ENCODE assay signal across 8 mouse cellular contexts in the genomic region with DNA sequence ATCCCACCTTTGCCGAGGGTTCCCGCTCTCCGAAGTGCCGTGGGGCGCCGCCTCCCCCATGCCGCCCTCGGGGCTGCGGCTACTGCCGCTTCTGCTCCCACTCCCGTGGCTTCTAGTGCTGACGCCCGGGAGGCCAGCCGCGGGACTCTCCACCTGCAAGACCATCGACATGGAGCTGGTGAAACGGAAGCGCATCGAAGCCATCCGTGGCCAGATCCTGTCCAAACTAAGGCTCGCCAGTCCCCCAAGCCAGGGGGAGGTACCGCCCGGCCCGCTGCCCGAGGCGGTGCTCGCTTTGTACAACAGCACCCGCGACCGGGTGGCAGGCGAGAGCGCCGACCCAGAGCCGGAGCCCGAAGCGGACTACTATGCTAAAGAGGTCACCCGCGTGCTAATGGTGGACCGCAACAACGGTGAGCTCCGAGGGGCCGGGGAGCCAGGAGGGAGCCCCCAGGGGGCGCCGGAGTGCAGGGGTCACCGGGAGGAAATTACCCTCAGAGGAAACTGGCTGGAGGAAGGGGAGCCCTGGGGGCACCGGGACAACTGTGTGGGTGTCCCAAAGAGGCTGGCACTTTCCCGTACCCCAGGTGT. TPM values are rescaled to one million over a fixed set of nuclear protein-coding genes. Genes with fewer than 3 reads are reported as not detected.
DNase-seq lines count a peak whose midpoint lies in the region; TF ChIP-seq lines count a peak whose summit lies in the region.

No protein-coding gene starts in this region.

- H3K27ac ChIP-seq in embryonic fibroblast, embryonic 13.5 days (ENCODE audit: insufficient read depth, low read length): peak overlapping the region; percentile 57; the same call in 1 of the 2 replicates

- no peak for TF ChIP-seq POLR2A in embryonic fibroblast, embryonic 13.5 days (IDR thresholded peaks at IDR 0.05; ENCODE audit: low read depth, low read length)

- no peak for TF ChIP-seq CTCF in embryonic fibroblast, embryonic 13.5 days (IDR thresholded peaks at IDR 0.05; ENCODE audit: borderline replicate concordance, insufficient read depth, low read length)

- no peaks in the 10 kb centered on the region for H3K4me1 ChIP-seq in embryonic fibroblast, embryonic 13.5 days (ENCODE audit: control insufficient read depth, insufficient read depth, low read length)

- DNase-seq in ovary, postnatal 36 days (ENCODE audit: low spot score): peak; percentile 66
- no peak for DNase-seq in ovary, postnatal 10 days (ENCODE audit: low spot score)
- peak; percentile 76 for DNase-seq in heart, postnatal 4 days
- DNase-seq in liver: peak; percentile 80
- peak; percentile 61 for DNase-seq in naive thymus-derived CD4-positive, alpha-beta T cell, adult 2 months (ENCODE audit: low read depth)
- DNase-seq in thymus, postnatal 10 days (ENCODE audit: low spot score in 2 of 2): peak; percentile 66 to 83
- no peak for DNase-seq in cerebellum, adult 18-20 months

- H3K4me3 ChIP-seq in embryonic fibroblast, embryonic 13.5 days (ENCODE audit: insufficient read depth, low read length): peak overlapping the region; percentile 94

RNA-seq across cellular contexts. Expression of gene Tgfb1, which starts 1.1 kb away (rescaled TPM):
- 48.0 and 60.5 TPM in 2 replicates for polyA plus RNA-seq in embryonic fibroblast, embryonic 13.5 days (2011; ENCODE audit: insufficient read length, low read depth, missing spikeins)
- 10 to 100 TPM; 40.9 to 42.4 TPM for total RNA-seq in heart, postnatal 4 days (2021)

RNA-seq across cellular contexts. Expression of gene B9d2, which starts 7.3 kb away (rescaled TPM):
- polyA plus RNA-seq in embryonic fibroblast, embryonic 13.5 days (2011; ENCODE audit: insufficient read length, low read depth, missing spikeins): 7.8 and 13.1 TPM in 2 replicates
- total RNA-seq in heart, postnatal 4 days (2021): 10 to 100 TPM; 15.5 to 16.4 TPM

RNA-seq across cellular contexts. Expression of gene Tmem91, which starts 12.9 kb away (rescaled TPM):
- polyA plus RNA-seq in embryonic fibroblast, embryonic 13.5 days (2011; ENCODE audit: insufficient read length, low read depth, missing spikeins): 0.73 TPM in 1 of 2 replicates, not detected in the other
- under 1 TPM in 1 of 2 experiments, not detected in 1; 0.56 TPM for total RNA-seq in heart, postnatal 4 days (2021)

RNA-seq across cellular contexts. Expression of gene Exosc5, which starts 28.9 kb away (rescaled TPM):
- polyA plus RNA-seq in embryonic fibroblast, embryonic 13.5 days (2011; ENCODE audit: insufficient read length, low read depth, missing spikeins): 21.6 and 25.3 TPM in 2 replicates
- total RNA-seq in heart, postnatal 4 days (2021): 10 to 100 TPM; 18.8 to 19.6 TPM

RNA-seq across cellular contexts. Expression of gene Bckdha, which starts 29.1 kb away (rescaled TPM):
- polyA plus RNA-seq in embryonic fibroblast, embryonic 13.5 days (2011; ENCODE audit: insufficient read length, low read depth, missing spikeins): 15.5 and 16.4 TPM in 2 replicates
- total RNA-seq in heart, postnatal 4 days (2021): 10 to 100 TPM; 46.7 to 59.4 TPM

Comparison
In these comparisons a context has a peak if more than half of its experiments do, and no peak if none do; other contexts are left out.
1. DNase-seq: peak in ovary, postnatal 36 days (single experiment), heart, postnatal 4 days (single experiment), liver (single experiment), naive thymus-derived CD4-positive, alpha-beta T cell, adult 2 months (single experiment) and thymus, postnatal 10 days (2 of 2); none in ovary, postnatal 10 days (single experiment) and cerebellum, adult 18-20 months (0 of 2).